Mouse (Mus musculus) A20 (cell line): ENCODE results near the gene 6430550D23Rik.
"Not testable (repeated sequence)": the region's sequence is repeated elsewhere in the genome, so short reads cannot be mapped to it uniquely, and the experiment has no call there.

Experiments
- DNase-seq: peaks from one replicate; pipeline ENCODE4 v3.0.0-alpha.2; 2011; ENCODE audit warnings: low read depth, low spot score

Gene 6430550D23Rik

DNA sequence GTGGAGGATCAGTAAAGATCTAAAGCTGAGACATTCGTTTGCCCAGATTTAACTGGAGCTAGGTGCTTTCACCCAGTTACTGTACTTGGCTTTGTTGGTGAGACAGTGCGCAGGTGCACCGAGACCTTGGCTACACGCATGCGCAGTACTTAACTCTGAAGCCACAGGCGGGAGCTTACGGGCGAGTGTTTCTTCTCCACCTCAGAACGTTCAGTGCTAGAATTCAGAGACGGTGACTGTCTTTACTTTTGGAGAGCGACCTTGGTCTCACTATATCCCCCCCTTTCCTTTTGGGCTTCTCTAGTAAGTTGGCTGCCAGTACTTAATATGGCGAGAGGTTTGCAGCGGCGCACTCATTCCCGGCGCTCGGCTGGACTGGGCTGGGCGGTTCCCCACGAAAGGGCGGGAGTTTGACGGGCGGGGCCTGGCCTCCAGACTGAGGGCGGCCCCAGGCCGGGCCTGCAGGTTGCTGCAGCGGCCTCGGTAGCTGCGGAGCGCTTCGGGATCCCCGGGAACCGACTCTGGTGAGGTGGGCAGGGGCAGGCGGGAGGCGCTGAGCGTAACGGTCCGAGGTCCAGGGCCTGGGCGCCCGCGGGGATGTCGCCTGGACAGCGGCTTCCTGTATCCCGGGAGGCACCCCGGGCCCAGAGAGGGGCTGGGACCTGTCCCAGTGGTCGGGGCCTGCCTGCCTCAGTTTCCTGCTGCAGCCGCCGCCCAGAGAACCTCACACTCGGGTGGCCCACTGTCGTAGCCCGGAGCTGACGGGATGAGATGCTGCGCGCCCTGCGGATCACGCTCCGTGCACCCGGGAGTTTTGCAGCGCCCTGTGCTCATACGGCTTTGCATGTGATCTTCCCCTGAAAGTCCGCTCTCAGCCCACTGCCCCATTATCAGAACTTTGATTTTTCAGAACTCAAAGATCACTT lies 51.4 kb downstream of the 6430550D23Rik start, which contains the start of gene Cep250:
Gene Cep250 (plus strand): TSS at position 325 of the 926 bp plus-strand sequence.
- DNase-seq: peak; percentile 94

DNA sequence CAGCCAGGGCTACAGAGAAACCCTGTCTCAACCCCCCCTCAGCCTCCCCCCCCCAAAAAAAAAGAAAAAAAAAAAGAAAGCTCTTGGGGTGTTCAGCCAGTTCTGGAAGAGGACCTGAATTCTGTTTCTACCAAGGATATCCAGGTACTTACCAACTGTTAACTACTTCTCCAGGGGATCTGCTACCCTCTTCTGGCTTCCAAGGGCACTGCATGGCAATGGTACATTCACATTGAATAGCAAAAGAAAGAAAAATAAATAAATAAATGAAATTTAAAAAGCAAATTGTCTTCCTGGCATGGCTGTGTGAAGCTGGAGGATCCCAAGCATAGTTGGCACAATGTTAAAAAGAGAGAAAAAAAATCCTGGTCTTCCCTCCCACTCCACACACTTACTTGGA lies 55.8 kb downstream of the 6430550D23Rik start:
- peak; percentile 55 for DNase-seq

DNA sequence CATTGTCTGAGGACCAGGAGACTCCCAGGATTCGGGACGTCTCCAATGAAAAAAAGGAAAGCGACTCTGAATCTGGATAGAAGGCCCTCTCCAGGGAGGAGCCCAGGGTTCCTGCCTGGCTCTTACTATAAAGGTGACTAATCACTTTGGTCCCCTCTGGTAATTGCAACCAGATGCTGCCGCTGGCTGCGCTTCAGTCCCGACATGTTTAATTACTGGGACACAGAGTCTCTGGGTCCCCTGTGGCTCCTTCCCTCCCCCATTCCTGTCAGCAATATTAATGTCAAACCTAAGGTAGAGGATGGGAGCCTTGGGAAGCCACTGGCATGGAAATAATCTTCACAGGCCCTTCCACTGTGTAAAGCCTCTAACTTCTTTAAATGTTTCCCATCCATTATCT lies 58.4 kb downstream of the 6430550D23Rik start:
- DNase-seq: no peak

DNA sequence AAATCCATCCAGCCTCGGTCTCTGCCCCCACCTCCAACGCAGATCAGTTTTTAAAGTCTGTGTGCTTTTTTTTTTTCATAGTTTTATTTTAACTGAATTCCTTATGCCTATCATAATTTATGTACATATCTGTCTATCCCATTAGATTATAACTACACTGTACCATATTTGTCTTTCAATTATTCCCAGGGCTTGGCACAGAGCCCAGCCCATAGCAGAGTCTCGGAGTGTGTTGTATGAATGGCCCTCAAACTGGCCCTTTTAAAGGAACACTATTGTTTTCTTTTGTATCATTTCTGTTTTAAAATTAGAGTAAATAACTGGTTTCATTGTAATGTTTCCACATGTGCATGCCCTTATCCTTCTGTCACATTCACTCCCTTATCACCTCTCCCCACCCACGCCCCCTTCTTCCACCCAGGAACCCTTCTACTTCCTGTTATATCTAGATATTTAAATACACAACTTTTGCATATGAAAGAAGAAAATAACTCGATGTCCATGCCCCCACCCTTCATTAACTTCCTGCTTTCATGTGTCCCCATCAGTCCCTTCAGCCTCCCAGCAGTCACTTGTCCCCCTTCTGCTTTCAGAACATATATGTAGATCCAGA lies 60.3 kb downstream of the 6430550D23Rik start:
- no peak for DNase-seq

DNA sequence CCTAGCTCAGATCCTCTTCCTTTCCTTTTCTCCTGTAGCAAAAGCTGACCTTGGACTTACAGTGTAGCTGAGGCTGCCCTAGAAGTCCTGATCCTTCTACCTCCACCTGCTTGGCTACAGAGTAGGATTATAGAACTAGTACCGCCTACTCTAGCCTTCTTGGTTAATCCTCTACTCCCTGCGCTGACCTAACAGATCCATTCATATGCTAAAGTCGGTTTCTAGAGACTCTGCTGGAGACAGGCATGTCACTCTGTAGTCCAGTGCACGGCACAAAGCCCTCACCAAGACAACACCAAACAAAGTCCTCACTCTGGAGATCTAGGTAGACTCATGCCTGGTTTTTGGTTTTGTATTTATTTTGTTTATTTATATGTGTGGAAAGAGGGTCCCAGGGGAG lies 61.3 kb downstream of the 6430550D23Rik start:
- no peak for DNase-seq

DNA sequence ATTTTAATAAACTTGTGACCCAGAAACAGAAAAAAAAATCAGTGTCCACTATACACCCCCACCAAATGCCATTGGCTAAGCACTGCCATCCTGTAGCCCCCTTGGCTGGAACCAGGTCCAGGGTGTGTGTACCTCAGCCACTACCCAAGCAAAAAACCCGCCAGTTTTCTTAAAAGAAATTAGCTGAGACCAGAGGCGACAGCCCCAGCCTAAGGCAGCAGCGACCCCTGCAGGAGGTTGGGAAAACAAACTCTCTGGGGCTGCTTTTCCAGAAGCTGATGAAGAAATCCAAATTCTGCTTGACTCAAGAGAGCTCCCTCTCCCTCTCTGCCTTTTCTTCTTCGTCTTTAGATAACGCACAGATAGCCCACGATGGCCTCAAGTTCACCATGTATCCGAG lies 61.7 kb downstream of the 6430550D23Rik start:
- peak; percentile 79 for DNase-seq

DNA sequence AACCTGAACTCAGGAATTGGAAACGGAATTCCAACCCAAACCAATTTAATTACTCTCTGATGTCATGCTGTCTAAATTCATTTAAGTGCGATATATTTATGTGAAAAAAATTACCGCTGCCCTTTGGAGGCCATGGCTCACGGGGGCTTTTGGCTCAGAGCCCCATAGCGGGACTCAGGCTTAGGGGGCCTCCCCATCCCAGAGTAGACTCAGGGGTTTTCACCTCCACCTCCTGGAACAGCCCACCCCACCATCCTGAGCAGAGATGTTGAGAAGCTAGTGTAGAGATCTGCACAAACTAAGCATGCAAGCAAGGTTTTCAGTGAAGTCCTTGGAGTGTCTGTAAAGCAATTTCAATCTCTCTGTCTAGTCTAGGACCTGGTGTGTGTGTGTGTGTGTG lies 62.2 kb downstream of the 6430550D23Rik start:
- no peak for DNase-seq

DNA sequence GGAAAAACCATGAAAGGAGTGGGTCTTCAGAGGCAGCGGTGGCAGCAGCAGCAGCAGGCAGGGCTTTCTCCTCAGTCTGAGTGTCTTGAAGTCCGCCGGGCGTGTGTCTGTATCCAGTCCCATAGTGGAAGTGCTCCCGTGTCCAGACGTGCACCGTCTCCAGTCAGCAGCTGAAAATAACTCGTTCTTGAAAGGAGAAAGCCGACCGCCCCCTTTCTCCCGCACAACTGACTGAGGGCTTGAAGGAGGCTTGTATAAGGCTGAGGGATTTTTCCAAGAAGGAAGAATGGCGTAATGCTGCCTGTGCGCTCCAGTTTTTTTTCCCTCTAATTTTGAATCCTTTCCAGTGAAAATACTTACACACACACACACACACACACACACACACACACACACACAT lies 62.7 kb downstream of the 6430550D23Rik start, which contains the start of gene Gdf5:
Gene Gdf5 (minus strand): TSS at position 244 of the 400 bp plus-strand sequence.
- DNase-seq: no peak

DNA sequence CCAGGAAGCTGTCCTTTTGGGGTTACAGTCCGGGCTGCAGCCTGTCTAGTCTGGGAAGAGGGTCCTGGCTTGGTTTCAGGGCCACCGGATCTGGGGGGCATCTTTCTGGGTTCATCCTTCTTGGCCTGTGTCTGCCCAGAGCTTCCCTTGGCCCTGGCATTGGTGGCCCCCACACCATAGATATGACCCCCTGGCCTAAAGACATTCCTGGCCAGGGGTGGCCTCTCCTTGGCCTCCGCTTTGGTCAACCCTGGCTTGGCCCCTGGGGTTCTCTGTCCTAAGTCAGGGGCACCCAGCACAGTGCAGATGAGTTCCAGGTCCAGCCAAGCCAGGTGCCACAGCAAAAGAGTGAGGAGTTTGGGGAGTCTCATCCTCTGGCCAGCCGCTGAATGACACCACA lies 63.1 kb downstream of the 6430550D23Rik start:
- DNase-seq: no peak

DNA sequence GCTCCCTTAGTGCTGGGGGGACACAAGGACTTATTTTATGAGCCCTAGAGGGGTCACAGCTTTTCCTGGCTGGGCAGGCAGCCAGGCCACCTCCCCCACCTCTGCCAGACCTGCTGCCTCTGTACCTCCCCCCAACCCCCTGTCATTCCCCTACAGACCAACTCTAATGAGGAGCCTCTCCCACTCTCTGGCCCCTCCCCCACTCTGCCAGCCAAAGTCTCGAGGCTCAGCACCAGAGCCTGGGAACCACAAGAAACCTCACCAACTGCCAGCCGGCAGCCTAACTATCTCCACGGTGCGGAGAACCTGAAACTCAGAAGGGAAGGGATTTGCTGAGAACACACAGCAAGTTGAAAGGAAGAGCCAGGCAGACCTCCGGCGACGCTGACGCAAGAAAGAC lies 64.3 kb downstream of the 6430550D23Rik start:
- no peak for DNase-seq

DNA sequence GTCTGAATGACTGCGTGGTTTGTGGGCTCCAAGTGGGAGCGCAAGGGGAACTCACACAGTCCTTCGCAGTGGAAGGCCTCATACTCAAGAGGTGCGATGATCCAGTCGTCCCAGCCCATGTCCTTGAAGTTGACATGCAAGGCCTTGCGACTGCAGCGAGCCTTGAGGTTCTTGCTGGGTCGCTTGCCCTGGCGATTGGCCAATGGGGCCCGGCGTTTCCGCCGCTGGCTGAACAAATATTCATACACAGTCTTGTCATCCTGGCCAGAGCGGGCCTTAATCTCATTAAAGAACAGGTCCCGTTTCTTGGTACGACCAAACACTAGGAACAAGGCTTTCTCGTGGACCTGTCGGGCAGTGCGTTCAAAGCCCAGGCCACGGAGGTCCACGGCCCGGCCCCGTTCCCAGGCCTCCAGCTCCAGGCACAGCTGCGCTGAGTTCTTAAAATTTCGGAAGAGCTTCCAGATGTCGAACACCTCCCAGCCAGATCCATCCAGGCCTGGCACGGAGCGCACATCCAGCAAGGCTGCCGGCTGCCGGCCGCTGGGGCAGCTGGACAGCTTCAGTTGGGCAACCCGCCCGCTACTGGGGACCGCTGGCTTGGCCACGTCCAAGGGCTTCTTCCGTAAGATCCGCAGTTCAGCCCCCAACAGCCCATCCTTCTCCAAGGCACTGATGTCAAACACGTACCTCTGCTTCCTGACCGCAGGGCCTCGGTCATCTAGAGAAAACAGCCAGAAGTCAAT lies 65.9 kb downstream of the 6430550D23Rik start:
- no peak for DNase-seq

DNA sequence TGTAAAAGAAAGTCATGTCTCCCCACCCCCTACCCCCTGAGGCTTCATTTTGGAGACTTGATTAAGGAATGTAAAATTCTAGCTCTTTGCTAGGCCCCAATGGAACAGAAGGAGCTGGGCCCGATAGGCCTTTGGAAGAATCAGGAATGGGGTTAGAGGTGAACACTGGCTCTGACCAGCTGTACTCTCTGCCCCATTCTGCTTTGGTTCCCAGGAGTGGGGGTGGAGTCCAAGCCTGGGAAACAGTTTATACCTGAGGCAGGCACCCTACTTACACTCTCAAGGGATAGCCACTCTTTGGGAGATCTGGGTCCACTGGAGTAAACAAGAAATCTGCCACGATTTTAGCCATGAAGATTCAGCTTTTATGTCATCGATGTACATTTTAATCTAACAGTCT lies 67.1 kb downstream of the 6430550D23Rik start, which contains the start of gene Gm15557:
Gene Gm15557 (plus strand): TSS at position 48 of the 400 bp plus-strand sequence.
- no peak for DNase-seq

DNA sequence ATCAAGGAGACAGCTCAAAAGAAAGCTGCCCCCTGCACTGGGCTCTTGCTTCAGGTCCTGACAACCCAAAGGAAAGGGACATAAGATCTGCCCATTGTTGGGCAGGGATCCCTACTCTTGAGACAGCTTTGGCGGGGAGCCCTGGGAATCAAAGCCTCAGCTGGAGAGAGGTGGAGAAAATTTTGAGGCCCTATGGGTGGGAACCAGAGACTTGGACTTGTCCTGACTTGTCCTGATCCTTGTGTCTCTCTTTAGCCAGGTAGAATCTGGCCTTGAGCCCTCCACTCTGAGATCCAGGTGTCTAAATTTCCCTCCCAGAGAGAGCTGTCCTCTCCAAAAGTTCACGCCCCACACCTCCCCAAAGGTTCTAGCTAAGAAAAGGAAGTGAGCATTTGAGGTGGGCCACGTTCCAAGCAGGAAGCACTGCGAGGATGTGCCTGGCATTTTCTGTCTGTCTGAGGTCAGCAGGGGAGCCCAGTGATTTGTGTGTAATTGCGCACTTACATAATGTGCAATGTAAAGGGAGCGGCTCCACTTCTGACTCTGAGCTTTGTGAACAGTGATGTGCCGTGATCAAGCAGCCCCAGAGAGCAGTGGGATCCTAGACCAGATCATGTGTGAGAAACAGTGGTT lies 67.8 kb downstream of the 6430550D23Rik start:
- DNase-seq: no peak

DNA sequence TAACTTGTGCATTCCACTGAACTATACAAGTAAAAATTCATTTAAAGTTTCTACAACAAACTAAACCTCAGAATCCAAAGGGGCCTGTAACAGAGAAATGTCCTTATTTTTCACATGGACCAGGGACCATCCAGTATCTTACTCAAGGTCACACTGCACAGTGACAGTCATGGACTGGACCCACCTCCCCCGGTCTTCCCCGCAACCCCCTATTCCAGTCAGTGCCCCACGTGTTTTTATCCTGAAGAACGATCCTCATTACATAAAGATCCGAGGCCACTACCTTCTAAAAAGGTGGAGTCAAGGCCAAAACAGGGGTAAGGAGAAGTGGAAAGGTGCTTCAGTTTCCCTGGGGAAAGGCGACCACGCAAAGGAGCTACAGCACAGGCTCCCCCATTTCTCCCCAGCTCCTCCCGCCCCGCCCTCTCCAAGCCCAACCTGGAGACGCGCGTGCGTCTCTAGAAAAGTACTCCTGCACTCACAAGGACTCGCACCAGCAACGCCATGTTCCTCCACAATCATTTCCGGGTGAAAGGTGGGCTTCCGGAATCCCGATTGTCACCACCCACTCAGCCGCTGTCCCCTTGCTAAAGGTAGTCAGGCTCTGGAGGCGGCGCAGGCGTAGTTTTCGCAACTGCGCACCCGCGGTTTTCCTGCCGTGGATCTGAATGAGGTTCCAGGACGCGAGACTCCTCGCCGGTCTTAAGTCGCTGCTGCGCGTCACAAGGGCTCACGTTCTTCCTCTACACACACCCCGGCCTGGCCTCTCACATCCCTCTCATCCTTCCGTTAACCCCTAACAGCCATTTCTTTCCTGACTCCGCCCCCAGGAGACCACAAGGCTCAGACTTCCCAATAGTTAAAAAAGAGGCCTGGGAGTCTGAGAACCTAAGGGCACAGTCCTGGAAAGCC lies 78.0 kb downstream of the 6430550D23Rik start, which contains the start of gene Uqcc1:
Gene Uqcc1 (minus strand): TSS at position 780 of the 912 bp plus-strand sequence.
- peak; percentile 94 for DNase-seq

DNA sequence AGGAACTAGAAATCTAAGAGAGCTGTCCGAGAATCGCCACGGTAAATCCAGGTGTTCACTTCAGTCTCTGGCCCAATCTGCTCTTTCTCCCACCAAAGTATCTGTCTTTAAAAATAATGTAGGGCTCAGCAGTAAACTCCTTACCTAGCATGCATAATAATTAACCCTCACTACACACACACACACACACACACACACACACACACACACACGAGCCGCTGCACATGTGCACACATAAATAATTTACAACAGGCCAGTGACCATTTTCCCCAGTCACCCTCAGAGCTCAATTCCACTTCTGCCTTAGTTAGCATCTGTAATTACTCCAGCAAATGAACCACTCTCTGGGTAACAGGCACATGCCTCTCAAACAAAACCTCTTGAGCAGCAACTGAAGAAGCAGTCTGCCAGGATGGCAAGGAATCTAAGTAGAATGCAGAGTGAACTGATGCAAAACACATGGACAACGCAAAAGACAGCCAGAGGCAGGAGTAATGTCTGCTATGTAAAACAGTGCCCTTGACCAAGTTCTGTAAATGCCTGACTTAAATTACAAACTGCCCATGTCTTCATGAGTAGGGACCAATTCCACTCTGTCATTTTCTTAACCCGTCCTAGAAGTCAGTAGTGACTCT lies 78.9 kb downstream of the 6430550D23Rik start:
- peak; percentile 46 for DNase-seq

DNA sequence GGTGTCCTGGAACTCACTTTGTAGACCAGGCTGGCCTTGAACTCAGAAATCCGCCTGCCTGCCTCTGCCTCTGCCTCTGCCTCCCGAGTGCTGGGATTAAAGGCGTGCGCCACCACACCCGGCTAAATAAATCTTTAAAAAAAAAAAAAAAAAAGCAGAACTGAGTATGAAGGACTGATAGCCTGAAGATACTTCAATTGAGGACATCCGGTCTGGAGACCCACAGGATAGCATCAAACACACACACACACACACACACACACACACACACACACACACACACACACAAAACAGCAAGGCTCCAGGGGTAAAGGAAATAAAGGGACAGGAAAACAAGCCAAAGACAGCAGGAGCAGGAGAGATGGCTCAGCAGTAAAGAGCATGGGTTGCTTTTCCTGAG lies 82.6 kb downstream of the 6430550D23Rik start:
- not testable (repeated sequence) for DNase-seq
